In genomic region chrX:141723936-141724335, GRCm38 (mm10) we compare ENCODE assay signal across 9 mouse cellular contexts. TPM values are rescaled to one million over a fixed set of nuclear protein-coding genes. Genes with fewer than 3 reads are reported as not detected.
DNase-seq lines count a peak whose midpoint lies in the region; ATAC-seq and TF ChIP-seq lines count a peak whose summit lies in the region.
"Had no signal": no experiment of that assay in that cellular context is flagged by ENCODE, and none has a peak within 500 bp of the region (broad histone marks: within the 10 kb centered on the region; RNA-seq: fewer than 3 reads in every experiment).

No protein-coding gene starts in this region.

- WGBS in forebrain, embryonic 11.5 days, result 22% methylated on average over 16 of the region's 16 CpGs
- WGBS in kidney, postnatal 0 days, result 35% methylated on average over 16 of the region's 16 CpGs
- WGBS in olfactory bulb, adult 2 months, result 30% methylated on average over 16 of the region's 16 CpGs

- no peak for ATAC-seq in forebrain, embryonic 11.5 days (replicated peaks; ENCODE audit: low FRiP score)
- 0 out of 2 replicates have a peak, but pooled peaks have one; percentile 70 for ATAC-seq in kidney, postnatal 0 days (replicated peaks; ENCODE audit: low FRiP score, low read depth)
- no peak for ATAC-seq in CD4-positive, CD25-positive, alpha-beta regulatory T cell, adult 4 months

- peaks cover 37% of the 10 kb centered on the region for H3K27me3 ChIP-seq in forebrain, embryonic 11.5 days (ENCODE audit: control insufficient read depth, insufficient read depth, low read length)
- H3K27me3 ChIP-seq in kidney, postnatal 0 days (ENCODE audit: insufficient read depth, low read length), result peaks cover 43% of the 10 kb centered on the region

- peak; percentile 11 for DNase-seq in kidney, adult 11 months
- no peak for DNase-seq in kidney, adult 9 months
- no peak for DNase-seq in forebrain, embryonic 11.5 days (ENCODE audit: low spot score)
- DNase-seq in kidney, postnatal 0 days (ENCODE audit: low spot score), result peak; percentile 18
- DNase-seq in T-cell, adult 2 months (ENCODE audit: low spot score), result no peak
- no peak for DNase-seq in adrenal gland, postnatal 4 days (ENCODE audit: low spot score in 2 of 2)
- DNase-seq: right cerebral cortex, postnatal 25 days had no signal

- no peaks in the 10 kb centered on the region for H3K9me3 ChIP-seq in forebrain, embryonic 11.5 days (ENCODE audit: control insufficient read depth, low read length)
- no peaks in the 10 kb centered on the region for H3K9me3 ChIP-seq in kidney, postnatal 0 days (replicated peaks; ENCODE audit: low read length)

- peak overlapping the region; percentile 53 for H3K4me2 ChIP-seq in forebrain, embryonic 11.5 days (ENCODE audit: low read depth, low read length, severe bottlenecking)
- peak overlapping the region; percentile 54 for H3K4me2 ChIP-seq in kidney, postnatal 0 days (ENCODE audit: low read length)

- H3K4me1 ChIP-seq in forebrain, embryonic 11.5 days (replicated peaks; ENCODE audit: control insufficient read depth, insufficient read depth, low read length), result peaks cover 2% of the 10 kb centered on the region; the same call in 1 of the 2 replicates
- no peaks in the 10 kb centered on the region for H3K4me1 ChIP-seq in kidney, postnatal 0 days (replicated peaks; ENCODE audit: insufficient read depth, low read length)
- peaks cover 21% of the 10 kb centered on the region; the same call in 1 of the 2 replicates for H3K4me1 ChIP-seq in olfactory bulb, adult 2 months (ENCODE audit: control insufficient read depth, insufficient read depth, low read length)

- H3K4me3 ChIP-seq in forebrain, embryonic 11.5 days (ENCODE audit: low read depth, low read length), result peak overlapping the region; percentile 42
- H3K4me3 ChIP-seq in kidney, postnatal 0 days (replicated peaks; ENCODE audit: low read depth, low read length), result peak overlapping the region; percentile 30
- 0 out of 2 replicates have a peak overlapping the region, but pooled peaks have one; percentile 36 for H3K4me3 ChIP-seq in olfactory bulb, adult 2 months (ENCODE audit: insufficient read depth, low read depth, low read length)

- H3K27ac ChIP-seq in forebrain, embryonic 11.5 days (ENCODE audit: low read depth, low read length), result no peak overlapping the region
- no peak overlapping the region for H3K27ac ChIP-seq in kidney, postnatal 0 days
- H3K27ac ChIP-seq in olfactory bulb, adult 2 months (ENCODE audit: insufficient read depth, low read depth, low read length), result no peak overlapping the region

- no peak for TF ChIP-seq POLR2A in olfactory bulb, adult 2 months (IDR thresholded peaks at IDR 0.05; ENCODE audit: insufficient read depth, low read depth, low read length)

- TF ChIP-seq CTCF in kidney, postnatal 0 days (IDR thresholded peaks at IDR 0.05; ENCODE audit: low read depth), result peak; percentile 61
- no peak for TF ChIP-seq CTCF in olfactory bulb, adult 2 months (IDR thresholded peaks at IDR 0.05; ENCODE audit: insufficient read depth, low read depth, low read length)

- no peak overlapping the region for H3K9ac ChIP-seq in forebrain, embryonic 11.5 days (ENCODE audit: low read length)
- no peak overlapping the region for H3K9ac ChIP-seq in kidney, postnatal 0 days (ENCODE audit: low read depth, low read length)

- no peaks in the 10 kb centered on the region for H3K36me3 ChIP-seq in forebrain, embryonic 11.5 days (ENCODE audit: control insufficient read depth, insufficient read depth, low read length)
- no peaks in the 10 kb centered on the region for H3K36me3 ChIP-seq in kidney, postnatal 0 days (ENCODE audit: insufficient read depth, low read length)

RNA-seq across cellular contexts. Expression of gene Irs4, which starts 1.1 kb away (rescaled TPM):
- polyA plus RNA-seq in forebrain, embryonic 11.5 days (2014; fragmentation: Nextera tagmentation; extraction: Ambion mirVana), result 4.0 TPM in 2 replicates
- 0.04 TPM in 1 of 2 replicates, not detected in the other for polyA plus RNA-seq in kidney, postnatal 0 days (2015; fragmentation: Nextera tagmentation; extraction: Ambion mirVana)
- not detected in 2 replicates for polyA plus RNA-seq in olfactory bulb, adult 2 months (2012; ENCODE audit: insufficient read depth, insufficient read length, low replicate concordance, missing spikeins)
- not detected for polyA plus RNA-seq in CD4-positive, CD25-positive, alpha-beta regulatory T cell, adult 4 months (2017; shearing (Covaris generic))
- total RNA-seq in adrenal gland, postnatal 4 days (2021), result 1 to 10 TPM in 1 of 2 experiments, under 1 TPM in 1; 0.99 to 3.8 TPM

Comparison
In these comparisons a context has a peak if more than half of its experiments do, and no peak if none do; other contexts are left out.
1. DNase-seq: peak in kidney, adult 11 months (single experiment) and kidney, postnatal 0 days (single experiment); none in kidney, adult 9 months (single experiment), forebrain, embryonic 11.5 days (single experiment), T-cell, adult 2 months (single experiment) and adrenal gland, postnatal 4 days (0 of 2).
2. Peak in every context shown above with its lines, with median percentiles within 50 percentile points of each other: H3K4me3 ChIP-seq.